Mouse (Mus musculus): ENCODE results near the gene Gm17334. TPM values are rescaled to one million over a fixed set of nuclear protein-coding genes. Genes with fewer than 3 reads are reported as not detected.

The Gm17334 gene
- not detected in 2 replicates for polyA plus RNA-seq (2016; fragmentation: Nextera tagmentation; extraction: Ambion mirVana)

GRCm38 (mm10) chr11:53773087-53773486 lies at the start of gene Gm17334:
Gm17334 (minus strand) TSS chr11:53773187.
- 87% methylated on average over 5 of the region's 5 CpGs for WGBS
- Histone ChIP-seq H3K9me3 (replicated peaks) (no peaks in the 10 kb centered on the region), H3K27me3 (peaks cover 23% of the 10 kb centered on the region), H3K27ac (no peak within 1 kb of the TSS), H3K36me3 (no peaks in the 10 kb centered on the region; the same call in 1 of the 2 replicates), H3K4me2 (replicated peaks) (no peak within 1 kb of the TSS), H3K4me1 (peaks cover 5% of the 10 kb centered on the region), H3K9ac (no peak within 1 kb of the TSS), H3K4me3 (no peak within 1 kb of the TSS)
- ATAC-seq (ENCODE audit: low FRiP score): no peak

DNA sequence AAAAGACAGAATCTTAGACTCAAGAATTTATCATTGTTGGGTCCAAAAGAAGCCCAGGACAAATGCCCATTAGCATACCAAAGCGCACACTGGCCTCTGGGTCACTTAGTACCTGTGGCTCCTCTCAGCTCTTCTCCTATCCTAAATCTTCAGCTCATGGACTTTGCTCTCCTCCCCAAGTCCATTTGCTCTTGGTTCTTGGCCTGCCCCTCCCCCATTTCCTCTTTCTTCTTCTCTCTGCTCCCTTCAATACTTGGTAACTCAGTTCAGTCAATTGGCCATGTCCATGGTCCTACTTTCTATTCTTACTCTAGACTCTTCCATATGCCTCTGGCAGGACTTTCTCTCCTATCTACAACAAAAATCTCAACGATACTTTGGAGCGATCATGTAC lies 49.0 kb upstream of the Gm17334 start:
- Histone ChIP-seq H3K4me3 (no peak overlapping the region), H3K27me3 (no peaks in the 10 kb centered on the region), H3K4me1 (no peaks in the 10 kb centered on the region), H3K9me3 (replicated peaks) (no peaks in the 10 kb centered on the region), H3K27ac (no peak overlapping the region), H3K9ac (no peak overlapping the region), H3K4me2 (replicated peaks) (no peak overlapping the region), H3K36me3 (no peaks in the 10 kb centered on the region)
- WGBS: 92% methylated on average over 3 of the region's 3 CpGs
- no peak for ATAC-seq (ENCODE audit: low FRiP score)

DNA sequence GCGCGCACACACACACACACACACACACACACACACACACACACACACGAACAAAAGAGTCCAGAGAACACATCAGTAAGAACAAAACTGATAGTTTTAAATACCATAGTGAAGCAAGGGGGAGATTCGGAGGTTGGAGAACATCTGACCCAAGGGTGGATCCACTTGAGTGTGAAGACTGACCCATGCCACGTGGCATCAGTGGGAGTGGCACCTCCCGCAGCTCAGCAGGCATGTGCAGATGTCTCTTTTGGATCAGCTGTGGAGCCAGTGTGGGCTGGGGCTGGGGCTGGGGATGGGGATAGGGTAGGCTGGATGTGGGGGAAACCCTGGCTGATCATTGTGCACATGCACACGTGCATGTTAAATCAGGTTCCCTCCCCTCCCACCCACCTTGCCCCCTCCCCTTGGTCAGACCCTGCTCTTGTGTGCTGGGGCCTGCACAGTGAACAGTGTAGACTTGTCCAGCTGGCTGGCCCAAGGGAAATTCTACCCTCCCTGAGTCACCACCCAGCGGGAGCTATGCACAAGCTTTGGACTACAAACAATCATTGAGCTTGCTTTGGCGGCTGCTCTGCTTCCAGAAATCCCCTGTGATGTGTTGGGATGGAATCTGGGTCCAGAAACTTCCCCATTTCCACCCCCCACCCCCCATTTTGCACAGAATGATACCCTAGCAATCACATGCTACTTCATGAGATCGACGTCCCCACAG lies 48.4 kb upstream of the Gm17334 start:
- Histone ChIP-seq H3K9me3 (replicated peaks) (no peaks in the 10 kb centered on the region), H3K4me1 (no peaks in the 10 kb centered on the region), H3K9ac (no peak overlapping the region), H3K27me3 (no peaks in the 10 kb centered on the region), H3K4me3 (no peak overlapping the region), H3K4me2 (replicated peaks) (no peak overlapping the region), H3K27ac (no peak overlapping the region), H3K36me3 (no peaks in the 10 kb centered on the region)
- ATAC-seq (ENCODE audit: low FRiP score): no peak
- 81% methylated on average over 11 of the region's 11 CpGs for WGBS

GRCm38 (mm10) chr11:53820516-53821170 lies 47.7 kb upstream of the Gm17334 start:
- 90% methylated on average over 13 of the region's 13 CpGs for WGBS
- no peak for ATAC-seq (ENCODE audit: low FRiP score)
- Histone ChIP-seq H3K4me3 (no peak overlapping the region), H3K27me3 (no peaks in the 10 kb centered on the region), H3K9me3 (replicated peaks) (no peaks in the 10 kb centered on the region), H3K4me2 (replicated peaks) (no peak overlapping the region), H3K4me1 (no peaks in the 10 kb centered on the region), H3K9ac (no peak overlapping the region), H3K36me3 (no peaks in the 10 kb centered on the region), H3K27ac (no peak overlapping the region)

- H3K9ac ChIP-seq: no peak overlapping the region
- H3K9me3 ChIP-seq (replicated peaks): no peaks in the 10 kb centered on the region
- H3K4me1 ChIP-seq: no peaks in the 10 kb centered on the region
- H3K4me2 ChIP-seq (replicated peaks): no peak overlapping the region
- H3K27me3 ChIP-seq: no peaks in the 10 kb centered on the region
- H3K4me3 ChIP-seq: no peak overlapping the region
- H3K36me3 ChIP-seq: no peaks in the 10 kb centered on the region
- 90% methylated on average over 6 of the region's 6 CpGs for WGBS
- H3K27ac ChIP-seq: no peak overlapping the region
- no peak for ATAC-seq (ENCODE audit: low FRiP score)
Measured at GRCm38 (mm10) chr11:53819511-53819910, 46.5 kb upstream of the Gm17334 start.

- ATAC-seq (ENCODE audit: low FRiP score): no peak
- 60% methylated on average over 6 of the region's 6 CpGs for WGBS
Measured at GRCm38 (mm10) chr11:53818794-53819193, 45.8 kb upstream of the Gm17334 start.

DNA sequence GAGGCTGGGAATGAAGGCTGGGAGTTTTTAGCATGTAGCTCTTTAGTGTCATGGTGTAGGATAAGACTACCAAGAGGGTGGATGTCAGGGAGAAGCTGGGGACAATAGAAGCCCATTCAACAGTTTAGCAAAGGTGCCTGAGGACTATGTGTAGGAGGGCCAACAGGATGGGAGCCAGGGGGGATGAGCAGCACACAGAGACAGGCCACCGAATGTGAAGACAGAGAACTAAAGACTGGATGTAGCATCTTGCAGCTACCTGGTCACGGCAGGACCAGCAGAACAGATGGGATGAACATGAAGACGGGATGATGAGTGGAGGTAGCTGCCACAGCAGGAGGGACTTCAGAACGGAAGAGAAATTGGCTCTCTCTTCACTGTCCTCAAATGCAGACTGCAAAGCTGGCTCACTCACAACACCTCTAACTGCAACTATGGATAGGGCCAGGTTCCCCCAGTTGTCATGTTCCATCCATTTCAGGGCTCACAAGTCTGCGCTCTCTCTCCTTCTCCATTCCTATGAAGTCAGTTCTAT lies 43.9 kb upstream of the Gm17334 start:
- H3K4me1 ChIP-seq: no peaks in the 10 kb centered on the region
- no peaks in the 10 kb centered on the region for H3K27me3 ChIP-seq
- H3K27ac ChIP-seq: no peak overlapping the region
- no peak overlapping the region for H3K9ac ChIP-seq
- 92% methylated on average over 5 of the region's 5 CpGs for WGBS
- ATAC-seq (ENCODE audit: low FRiP score): no peak
- H3K36me3 ChIP-seq: no peaks in the 10 kb centered on the region
- H3K4me3 ChIP-seq: no peak overlapping the region
- no peaks in the 10 kb centered on the region for H3K9me3 ChIP-seq (replicated peaks)
- no peak overlapping the region for H3K4me2 ChIP-seq (replicated peaks)

More at GRCm38 (mm10) chr11:53818794-53819193, 45.8 kb upstream of the Gm17334 start:
- Histone ChIP-seq H3K9ac (no peak overlapping the region), H3K27me3 (no peaks in the 10 kb centered on the region), H3K4me2 (replicated peaks) (no peak overlapping the region), H3K4me1 (no peaks in the 10 kb centered on the region), H3K36me3 (no peaks in the 10 kb centered on the region), H3K9me3 (replicated peaks) (no peaks in the 10 kb centered on the region), H3K27ac (no peak overlapping the region), H3K4me3 (no peak overlapping the region)

DNA sequence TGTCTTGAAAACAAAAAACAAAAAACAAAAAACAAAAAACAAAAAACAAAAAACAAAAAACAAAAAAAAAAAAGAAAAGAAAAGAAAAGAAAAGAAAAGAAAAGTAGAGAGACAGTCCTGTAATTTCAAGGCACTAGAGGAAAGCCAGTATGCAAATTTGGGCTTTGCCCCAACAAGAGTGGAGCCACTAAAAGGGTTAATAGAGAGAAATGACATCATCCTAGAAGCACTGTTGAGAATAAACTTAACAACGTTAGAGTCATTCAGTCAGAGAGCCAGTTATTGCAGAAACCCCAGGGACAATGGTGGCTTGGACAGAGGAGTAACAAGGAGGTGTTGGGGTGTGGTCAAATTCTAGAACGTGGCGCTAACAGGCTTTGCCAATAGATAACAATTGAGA lies 41.8 kb upstream of the Gm17334 start:
- H3K9ac ChIP-seq: no peak overlapping the region
- no peaks in the 10 kb centered on the region for H3K4me1 ChIP-seq
- 65% methylated on average over 3 of the region's 3 CpGs for WGBS
- H3K9me3 ChIP-seq (replicated peaks): no peaks in the 10 kb centered on the region
- H3K4me2 ChIP-seq (replicated peaks): no peak overlapping the region
- H3K4me3 ChIP-seq: no peak overlapping the region
- no peaks in the 10 kb centered on the region for H3K27me3 ChIP-seq
- H3K27ac ChIP-seq: no peak overlapping the region
- H3K36me3 ChIP-seq: no peaks in the 10 kb centered on the region
- no peak for ATAC-seq (ENCODE audit: low FRiP score)

DNA sequence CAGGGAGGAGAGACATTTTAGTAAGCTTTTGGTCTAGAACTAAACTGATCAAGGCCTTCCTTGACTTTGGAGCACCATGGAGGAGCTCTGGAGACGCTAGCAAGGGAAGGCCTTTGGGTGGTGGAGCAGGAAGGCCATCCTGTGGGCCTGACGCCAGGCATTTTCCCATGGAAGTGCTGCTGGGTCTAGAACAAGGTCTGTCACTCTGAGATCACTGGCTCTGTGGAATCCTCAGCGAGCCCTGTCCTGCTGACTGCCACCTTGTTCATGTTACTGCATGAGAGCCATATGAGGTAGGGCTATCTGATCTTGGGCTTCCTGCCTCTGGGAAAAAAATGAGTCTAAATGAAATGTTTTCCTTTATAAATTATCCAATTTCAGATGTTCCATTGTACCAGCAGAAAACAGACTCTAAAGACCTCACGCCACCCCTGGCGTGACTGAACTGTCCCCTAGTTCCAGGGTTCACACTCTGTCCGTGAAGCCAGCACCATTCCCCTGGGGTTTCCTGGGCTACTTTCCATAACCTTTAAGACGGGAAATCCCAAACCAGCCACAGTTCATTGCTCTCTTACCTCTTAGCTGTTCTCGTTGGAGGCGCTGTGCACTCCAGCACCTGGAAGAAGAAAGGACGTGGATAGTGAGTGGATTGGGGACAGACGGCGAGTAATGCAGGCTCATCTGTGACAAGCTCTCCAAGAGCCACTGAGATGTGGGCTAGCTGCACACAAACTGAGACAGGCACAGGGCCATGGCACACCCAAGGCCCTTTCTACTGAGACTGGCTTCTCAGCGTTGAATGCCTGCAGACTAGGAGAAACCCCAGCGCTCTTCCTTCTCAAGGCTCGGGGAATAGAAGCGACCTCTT lies 40.2 kb upstream of the Gm17334 start:
- no peak overlapping the region for H3K9ac ChIP-seq
- no peaks in the 10 kb centered on the region for H3K9me3 ChIP-seq (replicated peaks)
- no peak overlapping the region for H3K27ac ChIP-seq
- 85% methylated on average over 16 of the region's 16 CpGs for WGBS
- H3K4me3 ChIP-seq: no peak overlapping the region
- H3K4me2 ChIP-seq (replicated peaks): no peak overlapping the region
- no peak for ATAC-seq (ENCODE audit: low FRiP score)
- no peaks in the 10 kb centered on the region for H3K36me3 ChIP-seq
- H3K4me1 ChIP-seq: no peaks in the 10 kb centered on the region
- no peaks in the 10 kb centered on the region for H3K27me3 ChIP-seq

DNA sequence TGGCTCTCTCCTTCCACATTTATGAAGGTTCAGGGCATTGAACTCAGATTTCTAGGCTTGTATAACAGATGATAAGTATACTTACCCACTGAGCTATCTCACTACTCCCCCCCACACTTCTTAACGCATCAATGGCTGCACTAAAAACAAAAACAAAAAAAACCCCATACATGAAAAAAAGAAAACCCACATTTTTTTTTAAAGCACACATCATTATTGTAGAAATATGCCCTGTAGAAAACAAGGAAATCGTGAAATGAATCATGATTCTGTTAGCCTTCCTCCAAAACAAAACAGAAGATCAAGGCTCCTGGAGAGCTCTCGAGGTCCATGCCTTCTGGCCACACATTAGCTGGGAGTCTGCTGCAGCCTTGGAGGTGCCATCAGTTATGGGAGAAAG lies 38.3 kb upstream of the Gm17334 start:
- no peaks in the 10 kb centered on the region for H3K27me3 ChIP-seq
- ATAC-seq (ENCODE audit: low FRiP score): no peak
- WGBS: 86% methylated on average over 3 of the region's 3 CpGs

GRCm38 (mm10) chr11:53810749-53811148 lies 37.8 kb upstream of the Gm17334 start:
- Histone ChIP-seq H3K27me3 (no peaks in the 10 kb centered on the region), H3K9me3 (replicated peaks) (no peaks in the 10 kb centered on the region), H3K36me3 (no peaks in the 10 kb centered on the region), H3K4me1 (no peaks in the 10 kb centered on the region), H3K27ac (no peak overlapping the region), H3K9ac (no peak overlapping the region), H3K4me2 (replicated peaks) (no peak overlapping the region), H3K4me3 (no peak overlapping the region)
- 73% methylated on average over 2 of the region's 2 CpGs for WGBS
- ATAC-seq (ENCODE audit: low FRiP score): no peak

More for the DNA sequence above, 38.3 kb upstream of the Gm17334 start:
- no peaks in the 10 kb centered on the region for H3K4me1 ChIP-seq
- no peak overlapping the region for H3K27ac ChIP-seq
- H3K9me3 ChIP-seq (replicated peaks): no peaks in the 10 kb centered on the region
- no peak overlapping the region for H3K9ac ChIP-seq
- no peak overlapping the region for H3K4me3 ChIP-seq
- no peak overlapping the region for H3K4me2 ChIP-seq (replicated peaks)
- no peaks in the 10 kb centered on the region for H3K36me3 ChIP-seq

GRCm38 (mm10) chr11:53810156-53810555 lies 37.2 kb upstream of the Gm17334 start:
- no peak overlapping the region for H3K27ac ChIP-seq
- no peaks in the 10 kb centered on the region for H3K36me3 ChIP-seq
- no peaks in the 10 kb centered on the region for H3K9me3 ChIP-seq (replicated peaks)
- H3K9ac ChIP-seq: no peak overlapping the region
- WGBS: 54% methylated on average over 5 of the region's 5 CpGs
- no peak overlapping the region for H3K4me3 ChIP-seq
- H3K27me3 ChIP-seq: no peaks in the 10 kb centered on the region
- no peaks in the 10 kb centered on the region for H3K4me1 ChIP-seq
- H3K4me2 ChIP-seq (replicated peaks): no peak overlapping the region
- no peak for ATAC-seq (ENCODE audit: low FRiP score)

Measured in hindbrain, embryonic 12.5 days (tissue).